Mouse (Mus musculus): ENCODE results near the gene Nlrp6.
"Not testable (repeated sequence)": the region's sequence is repeated elsewhere in the genome, so short reads cannot be mapped to it uniquely, and the experiment has no call there.

The Nlrp6 gene

GRCm38 (mm10) chr7:140949824-140950530, 29.3 kb downstream of the Nlrp6 start, which contains the start of gene Ifitm5:
TSS of gene Ifitm5 (minus strand) at chr7:140950291.
- no peak for DNase-seq (ENCODE audit: extremely low spot score)

DNA sequence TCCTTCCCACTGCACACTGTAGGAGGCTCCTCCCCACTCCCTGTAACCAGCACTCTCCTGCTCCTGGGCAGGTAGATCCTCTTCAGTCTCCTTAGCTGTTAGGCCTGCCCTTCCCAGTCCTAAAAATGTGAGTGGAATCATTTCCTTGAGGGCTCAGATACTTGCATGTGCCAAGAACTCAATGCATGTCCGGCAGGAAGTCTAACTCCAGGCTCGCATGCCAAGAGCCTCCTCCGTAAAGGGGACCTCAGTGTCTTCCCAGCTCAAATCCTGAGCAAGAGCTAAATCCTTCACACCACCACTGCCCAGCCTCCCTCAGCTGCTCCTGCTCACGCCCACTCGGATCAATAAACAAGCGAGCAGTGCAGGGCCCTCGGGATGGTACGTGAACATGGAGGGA, 30.3 kb downstream of the Nlrp6 start:
- no peak for DNase-seq (ENCODE audit: extremely low spot score)

DNA sequence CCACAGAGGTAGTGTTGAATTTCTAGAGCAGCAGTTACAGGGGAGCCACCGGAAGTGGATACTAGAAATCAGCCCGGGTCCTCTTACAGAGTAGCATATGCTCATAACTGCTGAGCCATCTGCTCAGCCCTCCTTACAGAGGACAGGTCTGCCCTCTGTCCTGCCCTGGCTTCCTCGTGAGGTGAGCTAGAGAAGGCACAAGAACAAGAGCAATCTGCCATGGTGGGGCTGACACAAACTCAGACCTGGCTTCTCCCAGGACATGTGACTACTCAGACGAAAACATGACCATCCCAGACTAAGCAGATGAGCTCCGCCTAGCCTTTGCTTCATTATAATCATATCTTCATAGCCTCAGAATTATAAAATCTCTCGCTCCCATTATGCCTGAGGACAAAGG, 31.1 kb downstream of the Nlrp6 start:
- DNase-seq (ENCODE audit: extremely low spot score): no peak

- DNase-seq (ENCODE audit: extremely low spot score): no peak
Measured at GRCm38 (mm10) chr7:140952441-140952840, 31.7 kb downstream of the Nlrp6 start.

- DNase-seq (ENCODE audit: extremely low spot score): no peak
Measured at GRCm38 (mm10) chr7:140953133-140953532, 32.4 kb downstream of the Nlrp6 start.

GRCm38 (mm10) chr7:140953800-140954732, 33.4 kb downstream of the Nlrp6 start:
- no peak for DNase-seq (ENCODE audit: extremely low spot score)

- no peak for DNase-seq (ENCODE audit: extremely low spot score)
Measured at GRCm38 (mm10) chr7:140954733-140955071, 34.0 kb downstream of the Nlrp6 start.

DNA sequence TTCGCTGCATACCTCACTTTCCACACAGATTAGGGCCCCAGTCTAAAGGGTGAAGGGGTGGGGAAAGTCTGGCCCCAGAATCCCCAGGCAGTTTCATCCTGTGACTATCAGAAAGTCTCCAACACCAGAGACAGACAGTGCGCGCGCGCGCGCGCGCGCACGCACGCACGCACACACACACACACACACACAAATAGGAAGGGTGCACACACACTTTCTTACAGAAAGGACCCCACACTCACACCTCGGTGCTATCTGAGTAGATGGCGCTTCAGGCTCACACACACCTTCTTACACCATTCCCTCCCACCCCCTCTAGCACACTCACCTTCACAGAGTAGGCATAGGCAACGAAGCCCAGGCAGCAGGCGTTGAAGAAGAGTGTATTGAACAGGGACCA, 34.6 kb downstream of the Nlrp6 start:
- peak; percentile 53 for DNase-seq (ENCODE audit: extremely low spot score)

DNA sequence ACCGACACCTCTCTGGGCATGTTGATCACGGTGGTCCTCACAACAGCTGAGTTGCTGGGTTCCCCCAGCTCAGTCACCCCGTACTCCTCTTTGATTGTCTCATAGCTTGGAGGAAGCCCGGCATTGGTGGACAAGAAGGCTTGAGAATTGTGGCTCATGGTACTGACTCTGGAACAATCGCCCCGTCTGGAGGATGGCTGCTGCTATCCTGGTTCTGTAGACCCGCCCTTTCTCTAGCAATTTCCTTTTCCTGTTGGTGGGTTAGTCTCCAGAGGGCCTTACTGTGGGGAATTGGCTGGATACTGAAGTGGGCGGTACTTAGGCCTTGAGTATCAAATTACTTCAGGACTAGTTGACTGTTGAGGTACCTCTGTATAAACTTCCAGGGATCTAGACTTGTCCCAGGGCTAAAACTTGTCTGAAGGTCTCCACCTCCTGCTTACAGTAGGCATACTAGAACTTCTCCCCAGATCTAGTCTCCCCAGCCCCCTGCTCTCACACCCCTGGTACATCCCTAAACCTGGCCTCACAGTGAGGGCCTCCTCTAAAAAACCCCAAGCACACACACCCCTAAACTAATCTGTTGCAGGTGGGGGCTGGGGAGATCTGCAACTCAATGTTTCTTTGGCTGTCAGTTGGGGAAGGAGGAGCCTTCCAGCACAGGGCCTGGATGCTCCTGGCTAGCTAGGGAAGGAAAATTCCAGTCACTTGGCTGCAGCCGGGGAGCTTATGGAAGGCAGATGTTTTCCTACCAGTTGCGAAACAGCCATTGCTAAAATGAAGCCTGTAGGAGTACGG, 35.3 kb downstream of the Nlrp6 start, which contains the start of the genes Gm45717 and Ifitm2:
TSS of gene Gm45717 (minus strand) at position 180 of the 798 bp plus-strand sequence.
TSS of gene Ifitm2 (minus strand) at position 230 of the 798 bp plus-strand sequence.
- DNase-seq (ENCODE audit: extremely low spot score): peak; percentile 75

DNA sequence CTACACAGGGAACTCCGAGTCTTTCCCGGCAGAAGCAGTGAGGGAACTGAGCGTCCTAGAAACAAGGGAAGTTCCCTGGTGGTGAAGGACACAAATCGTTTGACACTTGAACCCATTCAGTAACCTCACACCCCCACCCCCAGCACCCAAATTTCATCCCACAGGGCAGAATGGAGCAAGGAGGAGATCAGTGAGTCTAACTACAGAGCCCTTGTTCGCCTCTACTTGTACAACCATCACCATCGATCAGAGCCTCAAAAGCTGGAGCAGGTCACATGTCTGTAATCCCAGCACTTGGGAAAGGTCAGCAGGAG, 35.8 kb downstream of the Nlrp6 start:
- DNase-seq (ENCODE audit: extremely low spot score): no peak

- DNase-seq (ENCODE audit: extremely low spot score): peak; percentile 61
Measured at GRCm38 (mm10) chr7:140959181-140959901, 38.6 kb downstream of the Nlrp6 start.

DNA sequence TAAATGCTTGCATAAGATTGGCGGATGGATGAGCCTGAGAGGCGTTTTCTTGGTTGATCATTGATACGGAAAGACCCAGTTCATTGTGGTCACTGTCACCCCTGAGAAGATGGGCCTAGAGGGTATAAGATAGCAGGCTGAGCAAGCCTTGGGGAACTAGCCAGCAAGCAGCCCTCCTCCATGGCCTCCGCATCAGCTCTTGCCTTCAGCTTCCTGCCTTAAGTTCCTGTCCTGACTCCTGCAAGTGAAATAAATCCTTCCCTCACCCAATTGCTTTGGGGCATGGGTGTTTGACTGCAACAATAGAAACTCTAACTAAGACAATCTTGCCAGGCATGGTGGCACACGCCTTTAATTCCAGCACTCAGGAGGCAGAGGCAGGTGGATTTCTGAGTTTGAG, 39.3 kb downstream of the Nlrp6 start:
- DNase-seq (ENCODE audit: extremely low spot score): no peak

- DNase-seq (ENCODE audit: extremely low spot score): no peak
Measured at GRCm38 (mm10) chr7:140961416-140961815, 40.7 kb downstream of the Nlrp6 start.

GRCm38 (mm10) chr7:140962733-140963132, 42.0 kb downstream of the Nlrp6 start:
- no peak for DNase-seq (ENCODE audit: extremely low spot score)

GRCm38 (mm10) chr7:140966921-140967320, 46.2 kb downstream of the Nlrp6 start, which contains the start of gene Ifitm1:
TSS of gene Ifitm1 (plus strand) at chr7:140967221.
- no peak for DNase-seq (ENCODE audit: extremely low spot score)

DNA sequence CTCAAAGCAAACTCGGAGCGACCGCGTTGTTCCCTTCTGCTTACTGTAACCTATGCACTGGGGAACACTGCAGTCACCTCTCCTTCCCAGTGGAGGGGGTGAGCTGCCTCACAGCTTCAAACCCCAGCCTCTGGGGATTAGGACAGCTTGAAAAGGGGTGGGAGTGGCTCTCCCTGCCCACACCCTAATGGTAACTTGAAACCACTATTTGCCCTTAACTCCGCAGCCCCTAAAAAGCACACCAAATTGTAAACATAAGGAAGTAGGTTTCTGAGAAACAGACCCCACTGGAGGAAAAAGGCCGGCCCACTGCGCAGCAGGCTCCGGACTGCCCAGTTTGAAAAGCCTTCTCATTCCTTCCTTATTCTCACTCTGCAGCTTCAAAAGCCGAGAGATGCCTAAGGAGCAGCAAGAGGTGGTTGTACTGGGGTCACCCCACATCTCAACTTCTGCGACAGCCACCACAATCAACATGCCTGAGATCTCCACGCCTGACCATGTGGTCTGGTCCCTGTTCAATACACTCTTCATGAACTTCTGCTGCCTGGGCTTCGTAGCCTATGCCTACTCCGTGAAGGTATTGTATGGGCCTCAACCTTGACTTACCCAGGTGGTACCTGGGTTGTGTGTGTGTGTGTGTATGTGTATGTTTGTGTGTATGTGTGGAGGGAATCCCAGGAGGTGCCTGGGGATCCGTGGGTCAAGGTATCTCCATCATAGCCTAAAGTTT, 47.3 kb downstream of the Nlrp6 start:
- DNase-seq (ENCODE audit: extremely low spot score): peak; percentile 57

DNA sequence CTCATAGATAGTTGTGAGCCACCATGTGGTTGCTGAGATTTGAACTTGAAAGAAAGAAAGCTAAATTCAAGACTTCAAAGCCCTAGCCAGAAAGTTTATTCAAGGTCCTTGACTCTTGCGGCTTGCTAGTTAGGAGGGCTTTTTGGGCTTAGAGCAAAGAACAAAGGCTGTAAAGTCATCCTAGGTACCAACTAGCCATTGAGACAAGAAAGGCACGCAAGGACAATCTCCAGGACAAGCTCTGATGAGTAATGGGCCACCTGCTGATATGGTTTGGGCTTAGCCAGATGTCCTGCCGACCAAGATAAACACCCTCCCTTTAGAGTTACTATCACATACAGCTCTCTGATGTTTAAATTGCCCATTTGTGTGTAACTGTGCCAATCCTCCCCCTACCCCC, 48.0 kb downstream of the Nlrp6 start:
- DNase-seq (ENCODE audit: extremely low spot score): not testable (repeated sequence)

GRCm38 (mm10) chr7:140970931-140971330, 50.2 kb downstream of the Nlrp6 start:
- DNase-seq (ENCODE audit: extremely low spot score): no peak

- DNase-seq (ENCODE audit: extremely low spot score): no peak
Measured at GRCm38 (mm10) chr7:140971479-140972171, 50.9 kb downstream of the Nlrp6 start.

Data from embryo, embryonic 9.5 days (tissue).